Mouse (Mus musculus) adrenal gland, postnatal 36 days (tissue): ENCODE results near the gene Zfp143. TPM values are rescaled to one million over a fixed set of nuclear protein-coding genes. Genes with fewer than 3 reads are reported as not detected.
"Not testable (repeated sequence)": the region's sequence is repeated elsewhere in the genome, so short reads cannot be mapped to it uniquely, and the experiment has no call there.

Experiments used
- DNase-seq, 2 experiments: peaks; one replicate each; pipeline ENCODE4 v3.0.0; 2021; ENCODE audit warnings: mixed read lengths in 1 of 2
- long read RNA-seq, 2 experiments: library from polyadenylated mRNA; stranded (forward); transcript quantifications; one replicate each; pipeline ENCODE4 v2.0.0; 2021; ENCODE audit warnings: borderline sequencing depth in 2 of 2
- total RNA-seq, 2 experiments: library from RNA; stranded (reverse); gene quantifications; 2 replicates each; pipeline ENCODE4 v1.2.3; 2021

Zfp143 gene
- total RNA-seq: 10 to 100 TPM; 11.1 to 13.1 TPM
- long read RNA-seq, experiment 1, transcript Zfp143-205 (16 exons, 2,631 nt): major isoform, 5 of 11 reads
- long read RNA-seq, experiment 1, partial matches to known transcripts: 2 of 11 reads
- long read RNA-seq, experiment 1, other reads (novel, unspliced or antisense): 0 of 11 reads
- long read RNA-seq, experiment 2, partial matches to known transcripts: 0 of 2 reads
- long read RNA-seq, experiment 2, other reads (novel, unspliced or antisense): 0 of 2 reads

DNA sequence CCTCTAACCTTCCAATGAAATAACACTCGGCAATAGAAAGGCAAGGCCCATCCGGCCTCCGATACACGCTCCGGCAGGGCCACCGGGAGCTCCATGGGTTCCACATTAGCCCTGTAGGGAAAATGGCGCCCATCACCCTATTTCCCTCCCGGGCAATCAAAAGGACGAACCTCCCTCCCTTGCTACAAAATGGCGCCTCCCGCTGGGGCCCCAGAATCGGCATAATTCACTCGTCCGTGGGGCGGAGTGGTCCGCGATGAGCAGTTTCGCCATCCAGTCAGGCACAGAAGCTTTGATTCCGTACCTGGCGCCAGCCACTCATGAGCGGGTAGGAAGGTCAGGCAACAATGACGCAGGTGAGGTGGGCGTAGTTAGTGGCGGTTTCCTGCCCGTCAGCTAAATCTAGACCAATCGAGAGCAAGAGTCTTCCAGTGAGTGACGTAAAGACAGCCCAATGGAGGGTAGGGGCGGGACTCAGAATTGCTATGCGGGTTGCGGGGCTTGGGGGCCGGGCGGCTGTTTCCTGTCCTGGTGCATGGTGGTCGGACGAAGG lies at the start of gene Zfp143:
Zfp143 (plus strand) TSS at position 19 of the 553 bp plus-strand sequence.
- DNase-seq: peak; percentile 100

DNA sequence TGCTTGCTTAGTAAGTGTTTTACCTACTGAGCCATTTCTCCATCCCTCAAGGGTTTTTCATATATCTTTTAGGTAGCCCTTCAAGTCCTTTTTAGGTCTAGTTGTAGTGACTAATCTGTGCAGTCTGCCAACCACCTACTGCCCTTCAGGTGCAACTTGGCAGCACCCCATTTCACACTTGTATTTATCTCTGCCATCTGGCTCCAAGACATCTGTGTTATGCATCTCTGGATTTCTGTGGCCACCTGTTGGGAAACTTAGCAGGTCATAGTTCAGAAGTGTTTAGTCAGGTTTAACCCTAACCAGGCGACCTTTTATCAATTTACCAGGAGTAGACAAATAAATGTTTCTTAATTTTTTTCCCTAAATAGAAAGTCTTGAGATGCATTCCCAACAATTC lies 49.6 kb upstream of the Zfp143 start:
- no peak for DNase-seq

DNA sequence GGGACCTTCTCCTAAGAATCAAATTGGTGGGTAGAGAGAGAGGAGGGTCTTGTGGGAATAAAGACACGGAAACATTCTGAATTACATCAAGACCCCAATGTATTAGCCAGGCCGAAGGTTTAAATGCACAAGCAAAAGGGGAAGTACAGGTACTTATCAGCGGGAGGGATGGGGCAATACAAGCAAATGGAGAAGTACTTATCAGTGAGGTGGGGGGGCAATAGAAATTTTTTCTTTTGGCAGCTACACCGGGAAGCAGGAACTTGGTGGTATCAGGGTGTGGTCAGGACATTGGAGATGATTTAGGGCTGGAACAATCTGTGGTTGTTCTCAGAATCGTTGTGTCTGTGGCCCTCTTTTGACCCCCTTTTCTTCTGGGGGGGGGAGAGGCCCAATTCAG lies 46.7 kb upstream of the Zfp143 start:
- DNase-seq: no peak

DNA sequence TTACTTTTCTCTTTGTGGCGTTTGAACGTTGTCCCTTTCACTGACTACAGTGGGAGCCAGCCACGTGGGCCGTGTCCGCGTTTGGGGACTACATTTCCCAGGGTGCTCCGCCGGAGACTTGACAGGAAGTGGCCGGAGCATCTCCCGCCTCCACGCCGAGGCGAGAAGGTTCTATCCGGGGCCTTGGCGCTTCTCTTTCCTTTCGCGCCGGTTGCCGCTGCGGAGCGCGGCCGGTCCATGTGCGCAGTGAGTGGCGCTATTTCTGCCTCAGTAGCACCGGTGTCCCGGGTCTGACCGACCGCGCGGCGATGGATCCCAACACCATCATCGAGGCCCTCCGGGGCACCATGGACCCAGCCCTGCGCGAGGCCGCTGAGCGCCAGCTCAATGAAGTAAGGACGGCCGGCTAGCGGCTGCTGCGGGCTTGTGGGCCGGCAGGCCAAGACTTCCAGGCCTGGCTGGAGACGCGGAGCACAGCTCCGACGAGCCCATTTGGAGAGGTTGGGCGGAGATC lies 42.8 kb upstream of the Zfp143 start, which contains the start of gene Ipo7:
Ipo7 (plus strand) TSS at position 158 of the 514 bp plus-strand sequence.
- DNase-seq: peak; percentile 96 to 97

DNA sequence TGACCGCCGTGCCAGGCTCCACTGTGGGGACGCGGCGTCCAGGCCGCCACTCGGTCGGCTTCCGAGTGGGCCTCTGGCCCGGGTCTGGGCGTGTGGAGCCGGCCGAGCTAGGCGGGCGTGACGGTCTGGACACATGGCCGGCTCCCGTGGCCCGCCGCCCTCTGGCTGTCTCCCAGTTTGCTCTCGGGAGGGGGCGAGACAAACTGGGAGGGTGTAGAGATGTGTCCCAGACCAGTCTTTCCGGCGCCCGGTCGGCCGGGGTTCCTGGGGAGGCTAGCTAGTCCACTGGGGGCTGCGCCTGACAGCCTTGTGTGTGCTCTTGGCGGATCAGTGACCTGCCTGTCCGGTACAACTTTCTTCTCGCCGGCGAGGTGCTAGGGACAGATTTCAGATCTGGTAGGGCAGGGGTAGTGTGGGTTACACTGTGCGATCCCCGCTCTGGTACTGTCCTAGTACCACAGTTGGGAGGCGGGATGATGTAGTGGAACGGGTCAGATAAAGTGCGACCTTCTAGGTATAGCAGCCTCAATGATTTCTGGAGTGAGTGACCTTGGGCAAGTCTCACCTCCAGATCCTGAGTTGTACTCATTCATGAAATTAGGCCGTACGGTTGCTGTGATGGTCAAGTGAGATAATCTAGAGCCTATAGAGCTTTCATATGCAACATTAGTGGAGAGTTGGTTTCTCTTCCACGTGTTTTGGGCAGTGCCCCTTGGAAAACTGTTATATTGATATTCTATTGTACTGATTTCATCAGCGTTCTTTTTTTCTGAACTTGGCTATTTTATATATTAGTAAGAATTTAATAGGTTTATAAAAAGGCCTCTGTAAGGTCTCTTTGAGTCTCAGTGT lies 42.2 kb upstream of the Zfp143 start:
- DNase-seq: peak; percentile 68 to 70

DNA sequence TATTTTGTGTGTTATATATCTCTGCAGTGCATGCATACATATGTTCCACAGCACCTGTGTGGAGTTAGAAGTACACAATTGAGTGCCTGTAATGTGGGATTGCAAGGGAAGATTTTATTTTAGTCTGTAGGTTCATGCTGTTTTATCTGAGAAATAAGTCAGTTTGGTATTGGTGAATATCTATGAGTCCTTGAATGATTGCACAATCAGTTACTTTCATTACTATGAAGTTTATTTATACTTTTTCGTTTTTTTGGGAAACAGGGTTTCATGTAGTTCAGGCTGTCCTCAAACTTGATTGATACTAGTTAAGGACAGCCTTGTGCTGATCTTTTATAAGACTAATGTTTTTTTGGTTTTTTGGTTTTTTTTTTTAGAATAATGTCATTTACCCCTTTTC lies 37.5 kb upstream of the Zfp143 start:
- no peak for DNase-seq

DNA sequence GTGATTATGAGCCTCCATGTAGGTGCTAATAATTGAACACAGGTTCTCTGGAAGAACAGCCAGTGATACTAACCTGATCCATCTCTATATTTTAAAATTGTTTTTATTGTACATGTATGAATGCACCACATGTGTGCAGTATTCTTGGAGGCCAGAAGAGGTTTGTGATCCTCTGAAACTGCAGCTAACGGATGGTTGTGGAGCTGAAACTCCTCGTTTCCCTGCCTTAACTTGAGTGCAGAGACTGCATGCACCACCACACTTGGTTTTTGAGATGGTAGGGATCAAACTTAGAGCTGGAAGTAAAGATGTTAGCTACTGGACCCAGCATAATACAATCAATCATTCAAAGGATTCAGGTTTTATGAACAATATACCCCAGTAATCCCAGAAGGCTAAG lies 34.4 kb upstream of the Zfp143 start:
- no peak for DNase-seq

DNA sequence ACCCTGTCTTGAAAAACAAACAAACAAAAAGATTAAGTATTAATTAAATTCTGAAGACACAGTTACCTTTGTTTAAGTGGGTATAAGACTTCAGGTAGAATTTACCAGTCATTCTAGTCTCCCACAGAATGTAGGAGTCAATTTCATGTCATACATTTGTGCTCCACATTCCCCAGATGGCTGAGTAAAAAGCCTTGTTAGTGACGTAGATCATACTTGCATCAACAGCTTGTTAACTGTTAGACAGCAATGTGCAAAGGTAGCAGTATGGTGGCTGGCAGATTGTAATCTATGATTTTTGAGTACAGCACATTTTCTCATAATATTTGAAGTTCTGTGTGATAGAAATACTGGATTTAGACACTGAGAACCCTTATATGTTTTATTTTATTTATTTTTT lies 32.2 kb upstream of the Zfp143 start:
- no peak for DNase-seq

DNA sequence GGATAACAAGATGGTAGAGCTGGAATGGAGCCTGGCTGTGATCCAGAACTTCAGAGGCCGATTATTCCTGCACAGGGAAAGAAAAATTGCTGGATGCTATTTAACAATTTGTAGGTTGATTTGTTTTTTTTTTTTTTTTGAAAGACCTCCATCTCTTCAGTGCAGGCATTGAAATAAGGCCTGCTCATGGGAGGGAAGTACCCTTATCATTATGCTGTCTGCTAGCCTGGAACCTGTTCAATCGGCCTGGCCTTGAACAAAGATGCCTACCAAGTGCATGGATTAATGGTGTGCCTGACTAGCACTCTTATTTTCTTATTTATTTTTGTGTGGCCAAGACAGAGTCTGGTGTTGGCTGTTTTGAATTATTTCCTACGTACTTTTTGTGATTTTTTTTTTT lies 30.7 kb upstream of the Zfp143 start:
- no peak for DNase-seq

DNA sequence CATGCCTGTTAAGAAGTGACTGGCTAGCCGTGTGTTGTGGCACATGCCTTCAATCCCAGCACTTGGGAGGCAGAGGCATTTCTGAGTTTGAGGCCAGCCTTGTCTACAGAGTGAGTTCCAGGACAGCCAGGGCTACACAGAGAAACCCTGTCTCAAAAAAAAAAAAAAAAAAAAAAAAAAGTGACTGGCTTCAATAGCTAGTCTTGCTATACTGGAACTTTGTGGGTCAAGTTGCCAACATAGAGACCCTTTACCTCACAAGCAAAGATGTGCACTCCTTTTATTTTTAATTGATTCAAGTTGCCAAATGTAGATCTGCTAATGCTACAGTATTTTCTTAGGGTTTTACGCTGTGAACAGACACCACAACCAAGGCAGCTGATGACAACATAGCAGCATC lies 3.3 kb upstream of the Zfp143 start:
- not testable (repeated sequence) for DNase-seq

DNA sequence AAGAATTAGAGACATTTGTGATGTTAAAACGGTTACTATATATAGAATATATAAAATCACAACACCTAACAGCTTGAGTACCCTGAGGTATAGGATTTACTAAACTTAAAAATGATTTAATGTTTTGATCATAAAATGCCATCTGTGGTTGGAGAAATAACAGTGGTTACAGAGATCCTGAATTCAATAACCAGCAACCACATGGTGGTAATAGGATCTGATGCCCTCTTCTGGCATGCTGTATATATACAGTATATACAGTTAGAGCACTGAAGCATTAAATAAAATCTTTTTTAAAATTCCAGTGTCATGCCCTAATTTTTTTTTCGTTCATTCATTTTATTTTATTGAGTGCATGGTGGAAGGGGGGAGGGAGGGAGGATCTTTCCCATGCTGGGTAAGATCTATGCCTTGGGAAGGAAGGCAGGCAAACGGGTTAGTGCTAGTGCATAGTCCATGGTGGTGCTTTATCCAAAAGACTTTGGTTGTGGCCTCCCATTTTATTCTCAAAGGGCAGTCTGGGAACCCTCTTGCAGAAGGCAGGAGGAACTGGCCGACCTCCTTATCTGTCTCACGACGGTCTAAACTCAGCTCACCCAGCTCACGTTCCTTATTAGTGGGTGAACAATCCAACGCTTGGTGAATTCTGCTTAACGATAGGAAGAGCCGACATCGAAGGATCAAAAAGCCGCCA lies 1.8 kb upstream of the Zfp143 start:
- no peak for DNase-seq

DNA sequence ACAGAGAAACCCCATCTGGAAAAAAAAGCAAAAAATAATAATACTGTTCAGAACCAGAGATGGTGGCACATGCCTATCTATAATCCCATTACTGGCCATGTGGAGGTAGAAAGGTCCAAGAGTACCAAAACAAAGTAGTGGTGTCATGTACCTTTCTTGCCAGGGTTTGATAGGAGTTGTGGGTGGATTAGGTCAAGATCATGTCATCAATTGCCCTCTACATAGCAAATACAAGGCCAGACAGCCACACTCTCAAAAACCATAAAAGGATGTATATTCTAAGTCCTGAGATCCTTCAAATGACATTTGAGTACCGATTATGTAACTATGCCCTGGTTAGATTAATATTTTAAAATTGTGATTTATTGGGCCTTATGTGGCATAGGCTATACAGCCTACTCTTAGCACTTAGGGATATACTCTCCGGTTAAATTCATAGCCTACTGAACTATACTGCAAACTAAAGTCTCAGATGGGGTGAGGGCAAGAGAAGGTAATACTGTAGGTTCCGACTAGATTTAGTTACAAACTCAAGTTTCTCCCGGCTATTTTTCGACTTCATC lies 830 bp upstream of the Zfp143 start:
- DNase-seq: no peak

DNA sequence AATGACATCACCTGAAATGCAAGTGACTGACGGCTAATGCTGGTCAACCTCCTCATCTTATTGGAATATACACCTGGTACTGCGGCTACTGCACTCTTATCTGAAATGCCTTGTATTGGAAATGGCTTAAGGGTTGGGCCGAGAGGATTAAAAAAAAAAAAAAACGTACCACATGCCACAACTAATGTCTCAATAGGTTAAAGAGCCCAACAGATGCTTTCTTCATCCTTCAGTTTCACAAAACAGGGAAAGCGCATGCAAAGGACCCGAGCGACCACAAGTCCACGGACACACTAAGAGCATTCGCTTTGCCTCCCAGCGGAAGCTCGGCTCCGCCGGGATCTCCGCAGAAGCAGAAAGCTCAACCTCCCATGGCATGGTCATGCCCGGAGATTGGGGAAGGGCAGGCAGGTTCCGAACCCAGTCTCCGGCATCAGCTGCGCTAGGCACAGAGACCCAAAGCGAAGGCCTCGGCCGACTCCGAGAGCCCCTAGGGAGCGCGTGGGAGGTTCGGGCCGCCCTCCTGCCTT lies 283 bp upstream of the Zfp143 start:
- DNase-seq: no peak

DNA sequence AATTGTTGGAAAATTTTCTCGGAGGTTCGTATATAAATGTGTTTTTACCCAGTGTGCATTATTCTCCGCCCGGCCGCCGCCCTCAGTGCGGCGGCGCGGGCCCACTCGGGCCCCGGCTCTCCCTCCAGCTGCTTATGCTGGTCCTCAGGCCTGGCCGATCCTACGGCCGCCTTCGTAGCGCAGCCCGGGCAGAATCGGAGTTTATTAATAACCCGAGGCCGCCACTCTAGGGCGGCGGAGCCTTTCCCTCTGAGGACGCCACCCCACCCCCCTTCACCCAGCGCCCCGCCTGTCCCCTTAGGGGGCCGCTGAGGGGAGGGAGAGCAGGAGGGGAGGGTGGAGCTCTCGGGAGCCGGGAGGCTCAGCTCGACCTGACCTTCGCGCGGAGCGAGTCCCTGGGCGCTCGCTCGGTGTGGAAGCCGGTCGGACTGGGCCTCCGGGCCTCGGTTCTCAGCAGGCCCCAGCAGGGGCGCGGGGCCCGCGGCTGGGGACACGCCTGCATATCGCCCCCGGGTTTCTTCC lies 796 bp downstream of the Zfp143 start:
- peak; percentile 93 to 95 for DNase-seq

DNA sequence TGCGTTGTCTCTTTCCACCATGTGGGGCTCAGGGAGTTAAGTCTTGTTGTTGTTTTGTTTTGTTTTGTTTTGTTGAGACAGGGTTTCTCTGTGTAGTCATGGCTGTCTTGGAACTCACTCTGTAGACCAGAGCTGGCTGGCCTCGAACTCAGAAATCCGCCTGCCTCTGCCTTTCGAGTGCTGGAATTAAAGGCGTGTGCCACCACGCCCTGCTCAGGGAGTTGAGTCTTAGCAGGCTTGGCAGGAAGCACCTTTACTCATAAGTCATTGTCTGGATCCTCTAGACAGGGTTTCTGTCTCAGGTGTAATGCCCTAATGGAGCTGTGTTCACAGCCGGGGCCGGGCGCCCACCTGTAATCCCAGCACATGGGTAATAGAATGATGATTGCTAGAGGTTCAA lies 2.7 kb downstream of the Zfp143 start:
- DNase-seq: no peak

DNA sequence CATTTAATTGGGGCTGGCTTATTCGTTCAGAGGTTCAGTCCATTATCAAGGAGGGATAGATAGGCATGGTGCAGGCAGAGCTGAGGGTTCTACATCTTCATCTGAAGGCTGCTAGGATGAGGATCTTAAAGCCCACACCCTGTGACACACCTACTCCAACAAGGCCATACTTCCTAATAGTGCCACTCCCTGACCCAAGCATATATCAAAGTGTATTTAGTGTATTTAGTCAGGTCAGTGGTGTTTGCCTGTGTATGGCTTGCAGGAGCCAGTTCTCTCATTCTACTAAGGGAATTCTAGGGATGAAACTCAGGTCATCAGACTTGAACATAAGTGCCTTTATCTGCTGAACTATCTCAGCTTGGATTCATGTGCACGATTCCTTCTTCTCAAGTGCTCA lies 8.1 kb downstream of the Zfp143 start:
- no peak for DNase-seq

DNA sequence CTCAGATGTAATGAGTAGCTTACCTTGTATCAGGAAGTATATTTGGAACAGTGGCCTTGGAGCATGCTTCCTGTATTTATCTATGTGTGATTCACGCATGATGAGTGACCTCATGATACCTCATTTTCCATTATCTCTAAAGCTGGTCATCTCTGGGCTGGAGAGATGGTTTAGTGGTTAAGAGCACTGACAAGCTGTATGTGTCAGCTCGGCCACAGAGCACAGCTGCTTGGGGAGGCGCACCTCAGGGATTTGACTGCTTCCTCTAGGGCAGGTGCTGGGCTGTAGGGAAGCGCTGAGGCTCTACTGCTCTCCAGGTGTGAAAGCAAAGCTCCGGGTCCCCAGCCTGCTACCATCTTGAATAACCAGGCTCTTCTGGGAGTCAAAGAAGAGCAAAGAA lies 17.2 kb downstream of the Zfp143 start:
- peak in 1 of 2 experiments; percentile 25 for DNase-seq

DNA sequence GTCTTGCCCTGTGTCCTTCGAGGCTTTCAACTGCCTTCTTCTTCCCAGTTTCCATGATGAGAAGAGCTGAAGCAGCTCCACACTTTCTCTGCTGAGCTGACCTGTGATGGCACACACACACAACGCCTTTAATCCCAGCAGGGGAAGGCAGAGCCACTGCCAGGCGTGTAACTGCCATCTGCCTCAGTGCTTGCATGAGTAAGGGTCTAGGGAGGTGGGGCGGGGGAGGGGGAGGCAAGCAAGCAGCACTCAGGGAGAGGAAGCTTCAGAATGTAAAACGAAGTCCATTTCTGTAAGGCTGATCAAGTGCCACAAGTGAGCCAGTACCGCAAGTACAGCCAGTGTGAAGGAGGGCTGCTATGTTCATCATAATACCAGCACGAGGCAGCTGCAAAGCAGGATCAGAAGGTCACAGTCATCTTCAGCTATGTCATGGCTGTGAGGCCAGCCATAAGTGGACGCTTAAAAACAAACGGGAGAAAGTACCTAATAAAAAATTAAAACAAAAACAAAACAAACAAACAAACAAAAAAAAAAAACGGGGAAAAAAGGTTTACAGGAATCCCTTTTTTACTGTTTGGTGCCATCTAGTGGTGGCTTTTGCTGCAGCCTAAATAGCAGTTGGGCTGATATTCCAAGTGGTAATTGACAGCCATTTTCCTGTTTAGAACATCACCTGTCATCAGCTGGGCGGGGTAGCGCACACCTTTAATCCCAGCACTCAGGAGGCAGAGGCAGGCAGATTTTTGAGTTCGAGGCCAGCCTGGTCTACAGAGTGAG lies 22.6 kb downstream of the Zfp143 start:
- DNase-seq: peak; percentile 48 to 74

DNA sequence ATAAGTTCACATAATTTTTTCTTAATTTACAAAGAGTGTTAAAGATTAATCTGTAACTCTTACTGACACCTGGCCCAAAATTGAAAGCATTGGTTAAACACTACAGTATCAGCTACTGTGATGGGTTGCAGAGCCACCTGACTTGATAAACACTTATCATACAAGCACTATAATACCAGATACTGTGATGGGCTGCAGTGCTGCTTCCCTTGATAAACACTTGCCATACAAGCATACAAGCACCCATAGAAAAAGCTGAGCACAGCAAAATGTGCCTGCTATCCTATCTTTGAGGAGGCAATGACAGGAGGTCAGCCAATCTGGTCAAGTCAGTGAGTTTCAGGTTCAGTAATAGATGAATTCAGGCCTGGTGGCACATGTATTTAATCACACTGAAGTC lies 24.2 kb downstream of the Zfp143 start:
- DNase-seq: no peak

DNA sequence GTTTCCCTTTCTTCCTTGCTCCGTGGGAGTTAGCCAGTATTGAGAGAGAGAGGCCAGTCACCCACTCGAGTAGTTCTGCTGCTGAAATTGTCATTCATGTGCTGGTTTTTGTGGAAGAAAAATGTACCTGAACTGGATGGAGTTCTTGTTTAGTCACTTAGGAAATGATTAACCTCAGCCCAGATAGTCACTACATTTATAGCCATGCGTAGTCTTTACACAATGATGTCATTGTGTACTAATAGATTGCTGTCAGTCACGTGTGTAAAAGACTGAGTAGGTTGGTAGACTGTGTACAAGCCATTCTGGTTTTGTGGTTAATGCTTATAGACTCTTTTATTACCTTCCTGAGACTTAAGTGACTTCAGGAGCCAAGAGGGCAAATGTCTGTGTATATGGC lies 26.9 kb downstream of the Zfp143 start:
- DNase-seq: no peak

DNA sequence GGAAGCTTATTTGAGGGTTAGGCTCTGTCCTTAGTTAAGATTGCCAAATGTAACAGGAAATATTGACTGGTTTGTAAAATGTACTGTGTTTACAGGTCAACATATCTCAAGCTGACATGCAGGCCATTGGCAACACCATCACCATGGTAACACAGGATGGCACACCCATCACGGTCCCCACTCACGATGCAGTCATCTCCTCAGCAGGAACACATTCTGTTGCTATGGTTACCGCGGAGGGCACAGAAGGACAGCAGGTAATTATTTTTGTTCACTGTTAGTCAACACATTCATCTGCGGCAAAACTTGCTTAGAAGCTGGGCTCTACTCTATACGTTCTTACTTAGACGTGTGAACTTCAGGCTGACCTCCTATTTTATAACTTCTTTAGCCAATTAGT lies 30.7 kb downstream of the Zfp143 start:
- no peak for DNase-seq
